Mouse (Mus musculus) heart, postnatal 36 days (tissue): ENCODE measurements around the gene Morc4. TPM values are rescaled to one million over a fixed set of nuclear protein-coding genes. Genes with fewer than 3 reads are reported as not detected.

Experiments used
- DNase-seq, 2 experiments: peaks; one replicate each; pipeline ENCODE4 v3.0.0; 2021 to 2022
- intact Hi-C: fragments of 180-260 bp; cut with DNase I; formaldehyde crosslinking; loops from one replicate; pipeline ENCODE4 v1.15.1; 2025
- total RNA-seq, 2 experiments: library from RNA; stranded (reverse); gene quantifications; 2 replicates each; pipeline ENCODE4 v1.2.3; 2021

Gene Morc4
- 1 to 10 TPM; 4.0 to 4.7 TPM for total RNA-seq

- intact Hi-C loops, result loop anchor here (5.0 kb wide), 1 partner anchor 311 kb away; no protein-coding TSS in a partner anchor
- peak; percentile 45 to 58 for DNase-seq
Observed at GRCm38 (mm10) chrX:139870938-139871791, at the start of gene Morc4. TSS of gene Morc4 (minus strand) at chrX:139871677.

GRCm38 (mm10) chrX:139920572-139920971 lies 49.1 kb upstream of the Morc4 start:
- intact Hi-C loops, result no loop called here
- no peak for DNase-seq

GRCm38 (mm10) chrX:139891387-139891786 lies 19.9 kb upstream of the Morc4 start:
- intact Hi-C loops, result no loop called here
- no peak for DNase-seq

GRCm38 (mm10) chrX:139883221-139883620 lies 11.7 kb upstream of the Morc4 start:
- intact Hi-C loops, result no loop called here
- DNase-seq, result no peak

- intact Hi-C loops, result no loop called here
Observed at GRCm38 (mm10) chrX:139877936-139878335, 6.5 kb upstream of the Morc4 start.

GRCm38 (mm10) chrX:139877105-139877504 lies 5.6 kb upstream of the Morc4 start:
- intact Hi-C loops, result no loop called here
- DNase-seq, result no peak

More at GRCm38 (mm10) chrX:139877936-139878335, 6.5 kb upstream of the Morc4 start:
- DNase-seq, result peak in 1 of 2 experiments; percentile 2

- intact Hi-C loops, result loop anchor here (5.0 kb wide), 1 partner anchor 312 kb away; no protein-coding TSS in a partner anchor
- peak; percentile 33 to 35 for DNase-seq
Observed at GRCm38 (mm10) chrX:139870300-139870711, 1.2 kb downstream of the Morc4 start.

- no peak for DNase-seq
- intact Hi-C loops, result no loop called here
Observed at GRCm38 (mm10) chrX:139859402-139859801, 12.1 kb downstream of the Morc4 start.

- intact Hi-C loops, result no loop called here
- DNase-seq, result no peak
Observed at GRCm38 (mm10) chrX:139854795-139855194, 16.7 kb downstream of the Morc4 start.

- no peak for DNase-seq
- intact Hi-C loops, result no loop called here
Observed at GRCm38 (mm10) chrX:139841091-139841490, 30.4 kb downstream of the Morc4 start.

GRCm38 (mm10) chrX:139839057-139839456 lies 32.4 kb downstream of the Morc4 start:
- intact Hi-C loops, result loop anchor here (5.0 kb wide), 1 partner anchor 467 kb away; no protein-coding TSS in a partner anchor

GRCm38 (mm10) chrX:139832464-139832863 lies 39.0 kb downstream of the Morc4 start:
- peak; percentile 22 to 43 for DNase-seq
- intact Hi-C loops, result loop anchor here (1.0 to 5.0 kb wide), 2 partner anchors 58 to 415 kb away; no protein-coding TSS in a partner anchor

More at GRCm38 (mm10) chrX:139839057-139839456, 32.4 kb downstream of the Morc4 start:
- no peak for DNase-seq

- DNase-seq, result no peak
- intact Hi-C loops, result no loop called here
Observed at GRCm38 (mm10) chrX:139828363-139829092, 42.9 kb downstream of the Morc4 start.

GRCm38 (mm10) chrX:139826926-139827325 lies 44.6 kb downstream of the Morc4 start:
- intact Hi-C loops, result no loop called here
- DNase-seq, result no peak

GRCm38 (mm10) chrX:139825402-139825801 lies 46.1 kb downstream of the Morc4 start:
- DNase-seq, result no peak
- intact Hi-C loops, result no loop called here

GRCm38 (mm10) chrX:139815201-139815600 lies 56.3 kb downstream of the Morc4 start:
- intact Hi-C loops, result no loop called here
- no peak for DNase-seq

- intact Hi-C loops, result no loop called here
Observed at GRCm38 (mm10) chrX:139814018-139814635, 57.4 kb downstream of the Morc4 start.

GRCm38 (mm10) chrX:139813299-139814002 lies 58.0 kb downstream of the Morc4 start:
- intact Hi-C loops, result no loop called here

More at GRCm38 (mm10) chrX:139814018-139814635, 57.4 kb downstream of the Morc4 start:
- no peak for DNase-seq

GRCm38 (mm10) chrX:139812636-139813298 lies 58.7 kb downstream of the Morc4 start:
- DNase-seq, result no peak

More at GRCm38 (mm10) chrX:139813299-139814002, 58.0 kb downstream of the Morc4 start:
- no peak for DNase-seq

More at GRCm38 (mm10) chrX:139812636-139813298, 58.7 kb downstream of the Morc4 start:
- intact Hi-C loops, result no loop called here
